Mouse (Mus musculus) lung, postnatal 10 days (tissue): ENCODE measurements around the gene Nit1.

Experiments
- DNase-seq: peaks from one replicate; pipeline ENCODE4 v3.0.0; 2021

Nit1 gene

DNA sequence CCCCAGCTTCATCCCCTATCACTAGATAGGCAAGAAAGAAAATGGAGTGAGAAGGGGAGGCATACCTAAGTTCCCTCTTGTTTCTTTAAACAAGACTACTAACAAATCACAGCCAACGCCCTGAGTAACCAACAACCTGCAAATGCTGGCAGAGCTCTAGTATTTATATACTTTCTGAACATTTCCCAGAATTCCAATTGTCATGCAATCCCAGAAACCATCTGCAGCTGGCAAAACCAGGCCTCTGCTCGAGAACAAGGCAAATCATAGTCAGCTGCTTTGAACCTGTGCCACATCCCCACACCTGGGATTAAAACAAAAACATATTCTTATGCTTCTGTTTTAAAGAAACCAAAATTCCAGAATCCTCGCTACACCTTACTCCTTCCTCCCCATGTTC lies 52.1 kb downstream of the Nit1 start:
- DNase-seq = no peak

DNA sequence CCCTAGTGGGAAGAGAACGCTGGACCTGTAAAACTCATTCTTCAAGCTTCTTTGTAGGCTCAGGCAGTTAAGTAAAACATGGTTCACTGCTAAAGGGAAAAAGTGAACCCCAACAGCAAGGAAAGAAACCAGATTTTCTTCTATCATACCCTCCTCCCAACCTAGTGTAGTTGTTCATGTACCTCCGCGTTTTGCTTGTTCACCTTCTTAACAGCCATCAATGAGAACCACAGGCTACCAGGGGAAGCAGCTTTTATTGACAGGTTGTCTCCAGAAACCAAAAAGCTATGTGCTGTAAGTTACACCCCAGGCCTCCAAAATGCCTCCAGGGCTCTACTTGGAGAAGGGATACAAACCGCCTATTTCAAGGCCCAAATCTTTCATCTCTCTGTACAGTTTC lies 57.1 kb downstream of the Nit1 start:
- no peak for DNase-seq
